Comparison of ENCODE assay signal across 8 mouse cellular contexts in genomic region chr4:83302887-83303827, GRCm38 (mm10). TPM values are rescaled to one million over a fixed set of nuclear protein-coding genes. Genes with fewer than 3 reads are reported as not detected.
DNase-seq lines count a peak whose midpoint lies in the region; ATAC-seq lines count a peak whose summit lies in the region.

No protein-coding gene starts in this region.

- peak; percentile 73 for DNase-seq in cerebellum, adult 9-11 months
- peak; percentile 64 to 95 for DNase-seq in frontal cortex, adult 2 months (ENCODE audit: extremely low spot score in 1 of 2, low spot score in 1 of 2)
- DNase-seq in layer of hippocampus, postnatal 10 days (ENCODE audit: low spot score in 2 of 2), result peak; percentile 68 to 77
- DNase-seq in lung, postnatal 14 days, result peak; percentile 86
- DNase-seq in retina, postnatal 7 days (ENCODE audit: low read depth, low spot score), result peak; percentile 69
- peak; percentile 56 for DNase-seq in yolk sac, embryonic 10.5 days (ENCODE audit: low spot score)

- no peaks in the 10 kb centered on the region for H3K36me3 ChIP-seq in hindbrain, embryonic 15.5 days

- no peaks in the 10 kb centered on the region for H3K9me3 ChIP-seq in hindbrain, embryonic 15.5 days

- no peak overlapping the region for H3K4me3 ChIP-seq in hindbrain, embryonic 15.5 days

- 41% methylated on average over 13 of the region's 13 CpGs for WGBS in hindbrain, embryonic 15.5 days

- no peak overlapping the region for H3K9ac ChIP-seq in hindbrain, embryonic 15.5 days

- no peak overlapping the region for H3K4me2 ChIP-seq in hindbrain, embryonic 15.5 days

- H3K27ac ChIP-seq in hindbrain, embryonic 15.5 days (replicated peaks), result no peak overlapping the region

- ATAC-seq in activated CD4-positive, CD25-positive, alpha-beta regulatory T cell, adult 4 months, result peak; percentile 88
- peak; percentile 75 for ATAC-seq in hindbrain, embryonic 15.5 days (ENCODE audit: low FRiP score, low read depth)

- H3K4me1 ChIP-seq in hindbrain, embryonic 15.5 days (replicated peaks), result peaks cover 10% of the 10 kb centered on the region; the same call in 1 of the 2 replicates

- no peaks in the 10 kb centered on the region for H3K27me3 ChIP-seq in hindbrain, embryonic 15.5 days

RNA-seq across cellular contexts. Expression of gene Ttc39b, which starts 20.9 kb away (rescaled TPM):
- 100 to 1,000 TPM; 121 to 125 TPM for polyA plus RNA-seq in activated CD4-positive, CD25-positive, alpha-beta regulatory T cell, adult 4 months (2017; shearing (Covaris generic))
- polyA plus RNA-seq in frontal cortex, adult 2 months (2012; rRNA removed), result 17.1 and 19.1 TPM in 2 replicates
- 6.4 and 6.8 TPM in 2 replicates for polyA plus RNA-seq in hindbrain, embryonic 15.5 days (2015; fragmentation: Nextera tagmentation; extraction: Ambion mirVana)
- 10 to 100 TPM; 26.1 to 28.9 TPM for total RNA-seq in layer of hippocampus, postnatal 10 days (2021)
